Mouse (Mus musculus) embryonic fibroblast, embryonic 13.5 days (primary cell): ENCODE measurements around the gene Eif4h. TPM values are rescaled to one million over a fixed set of nuclear protein-coding genes. Genes with fewer than 3 reads are reported as not detected.
"Not testable (repeated sequence)": the region's sequence is repeated elsewhere in the genome, so short reads cannot be mapped to it uniquely, and the experiment has no call there.

Experiments
- H3K27ac ChIP-seq: 2 replicates; pipeline ENCODE4 v1.5.1; 2012; ENCODE audit warnings: low read length, control low read depth, inconsistent platforms; ENCODE audit not compliant: insufficient read depth
- H3K4me1 ChIP-seq: 2 replicates; pipeline ENCODE4 v1.6.1; 2011; ENCODE audit warnings: low read length; ENCODE audit not compliant: control insufficient read depth, insufficient read depth
- H3K4me3 ChIP-seq: 2 replicates; pipeline ENCODE4 v1.5.1; 2011; ENCODE audit warnings: mild to moderate bottlenecking, control low read depth, low read length; ENCODE audit not compliant: insufficient read depth
- CTCF ChIP-seq: IDR thresholded peaks from 2 replicates; pipeline ENCODE4 v1.5.1; 2011; ENCODE audit warnings: mild to moderate bottlenecking, control low read depth, low read length, moderate library complexity, borderline replicate concordance; ENCODE audit not compliant: insufficient read depth
- POLR2A ChIP-seq: IDR thresholded peaks from 2 replicates; pipeline ENCODE4 v1.6.1; 2011; ENCODE audit warnings: low read depth, mild to moderate bottlenecking, control low read depth, low read length, moderate library complexity
- polyA plus RNA-seq: library from polyadenylated mRNA; stranded (reverse); fragments of >200 nt; gene quantifications from 2 replicates; pipeline ENCODE4 v1.2.4, GENCODE M21; 2011; ENCODE audit warnings: low read depth; ENCODE audit not compliant: missing spikeins, insufficient read length

The Eif4h gene
- polyA plus RNA-seq, 1 experiment, result 219 TPM

GRCm38 (mm10) chr5:134652015-134652414 lies 12.7 kb upstream of the Eif4h start:
- no peak overlapping the region for H3K4me3 ChIP-seq
- H3K27ac ChIP-seq, result no peak overlapping the region
- no peaks in the 10 kb centered on the region for H3K4me1 ChIP-seq
- TF ChIP-seq POLR2A, result no peak
- no peak for TF ChIP-seq CTCF

- TF ChIP-seq POLR2A, result no peak
- TF ChIP-seq CTCF, result peak; percentile 41; the same call in 1 of the 2 replicates
- no peak overlapping the region for H3K27ac ChIP-seq
- H3K4me1 ChIP-seq, result no peaks in the 10 kb centered on the region
- no peak overlapping the region for H3K4me3 ChIP-seq
These were observed 11.6 kb upstream of the Eif4h start for GRCm38 (mm10) chr5:134650926-134651325.

- not testable (repeated sequence) for H3K27ac ChIP-seq, H3K4me3 ChIP-seq
These were observed 9.7 kb upstream of the Eif4h start for GRCm38 (mm10) chr5:134648976-134649375.

GRCm38 (mm10) chr5:134647394-134647793 lies 8.1 kb upstream of the Eif4h start:
- Histone ChIP-seq H3K4me1 (peaks cover 8% of the 10 kb centered on the region), H3K4me3 (no peak overlapping the region), H3K27ac (no peak overlapping the region)
- no peak for TF ChIP-seq CTCF
- TF ChIP-seq POLR2A, result no peak

More at GRCm38 (mm10) chr5:134648976-134649375, 9.7 kb upstream of the Eif4h start:
- H3K4me1 ChIP-seq, result not testable (repeated sequence)

GRCm38 (mm10) chr5:134646461-134646860 lies 7.2 kb upstream of the Eif4h start:
- H3K4me3 ChIP-seq, result no peak overlapping the region
- H3K27ac ChIP-seq, result no peak overlapping the region
- TF ChIP-seq POLR2A, result no peak
- no peak for TF ChIP-seq CTCF
- H3K4me1 ChIP-seq, result peaks cover 8% of the 10 kb centered on the region

GRCm38 (mm10) chr5:134644643-134645118 lies 5.4 kb upstream of the Eif4h start:
- no peak for TF ChIP-seq CTCF
- no peak for TF ChIP-seq POLR2A
- no peak overlapping the region for H3K4me3 ChIP-seq
- H3K27ac ChIP-seq, result no peak overlapping the region
- peaks cover 10% of the 10 kb centered on the region for H3K4me1 ChIP-seq

- no peak for TF ChIP-seq POLR2A
- no peak for TF ChIP-seq CTCF
- H3K4me1 ChIP-seq, result peaks cover 10% of the 10 kb centered on the region
- H3K27ac ChIP-seq, result no peak overlapping the region
- no peak overlapping the region for H3K4me3 ChIP-seq
These were observed 4.8 kb upstream of the Eif4h start for GRCm38 (mm10) chr5:134644121-134644520.

- no peak overlapping the region for H3K27ac ChIP-seq
- TF ChIP-seq CTCF, result no peak
- no peak for TF ChIP-seq POLR2A
- peaks cover 10% of the 10 kb centered on the region for H3K4me1 ChIP-seq
- no peak overlapping the region for H3K4me3 ChIP-seq
These were observed 1.1 kb upstream of the Eif4h start for GRCm38 (mm10) chr5:134640371-134640770.

- no peak for TF ChIP-seq POLR2A
- no peak for TF ChIP-seq CTCF
- Histone ChIP-seq H3K27ac (peak overlapping the region; percentile 86), H3K4me3 (peak overlapping the region; percentile 98), H3K4me1 (peaks cover 4% of the 10 kb centered on the region; the same call in 1 of the 2 replicates)
These were observed 625 bp downstream of the Eif4h start for GRCm38 (mm10) chr5:134638461-134639268.

- no peak for TF ChIP-seq POLR2A
- TF ChIP-seq CTCF, result no peak
- no peak overlapping the region for H3K27ac ChIP-seq
- H3K4me1 ChIP-seq, result 0 out of 2 replicates have a peak, but pooled peaks cover 2% of the 10 kb centered on the region
- peak overlapping the region; percentile 98 for H3K4me3 ChIP-seq
These were observed 1.4 kb downstream of the Eif4h start for GRCm38 (mm10) chr5:134637820-134638367.

- H3K4me1 ChIP-seq, result 0 out of 2 replicates have a peak, but pooled peaks cover 4% of the 10 kb centered on the region
- H3K4me3 ChIP-seq, result no peak overlapping the region
- no peak overlapping the region for H3K27ac ChIP-seq
- TF ChIP-seq POLR2A, result no peak
- no peak for TF ChIP-seq CTCF
These were observed 6.4 kb downstream of the Eif4h start for GRCm38 (mm10) chr5:134632841-134633240.
